9 mouse cellular contexts compared by ENCODE assay signal in genomic region chr4:52989248-52989647, GRCm38 (mm10). TPM values are rescaled to one million over a fixed set of nuclear protein-coding genes. Genes with fewer than 3 reads are reported as not detected.
DNase-seq lines count a peak whose midpoint lies in the region; ATAC-seq and TF ChIP-seq lines count a peak whose summit lies in the region.
"Had no signal": no experiment of that assay in that cellular context is flagged by ENCODE, and none has a peak within 500 bp of the region (broad histone marks: within the 10 kb centered on the region; RNA-seq: fewer than 3 reads in every experiment).

Nipsnap3a (plus strand) TSS chr4:52989272.

- 0 out of 2 replicates have a peak, but pooled peaks have one; percentile 4 for ATAC-seq in hindbrain, embryonic 12.5 days (ENCODE audit: low FRiP score)
- ATAC-seq in megakaryocyte progenitor cell, adult 5-6 weeks (replicated peaks; ENCODE audit: poor library complexity), result 0 out of 2 replicates have a peak, but pooled peaks have one; percentile 31
- no peak for ATAC-seq in erythroblast, adult 5-6 weeks (replicated peaks; ENCODE audit: low FRiP score, poor library complexity, severe bottlenecking)

- H3K27ac ChIP-seq in gastrocnemius, adult 2 months, result no peak within 1 kb of the TSS
- no peak within 1 kb of the TSS for H3K27ac ChIP-seq in hindbrain, embryonic 12.5 days

- intact Hi-C loops in gastrocnemius, adult 2 months (cut with DNase I), result no loop called here

- TF ChIP-seq CTCF in gastrocnemius, adult 2 months (IDR thresholded peaks at IDR 0.05), result no peak

- 42% methylated on average over 12 of the region's 12 CpGs for WGBS in hindbrain, embryonic 12.5 days

- H3K4me1 ChIP-seq in hindbrain, embryonic 12.5 days, result 0 out of 2 replicates have a peak, but pooled peaks cover 3% of the 10 kb centered on the region

- H3K9ac ChIP-seq in hindbrain, embryonic 12.5 days, result no peak within 1 kb of the TSS

- peak within 1 kb of the TSS; percentile 37 for H3K4me2 ChIP-seq in hindbrain, embryonic 12.5 days (replicated peaks)

- H3K4me3 ChIP-seq in gastrocnemius, adult 2 months, result peak within 1 kb of the TSS; percentile 49
- 0 out of 2 replicates have a peak within 1 kb of the TSS, but pooled peaks have one; percentile 12 for H3K4me3 ChIP-seq in hindbrain, embryonic 12.5 days

- H3K36me3 ChIP-seq in hindbrain, embryonic 12.5 days, result no peaks in the 10 kb centered on the region

- DNase-seq in gastrocnemius, adult 2 months, result no peak
- no peak for DNase-seq in gastrocnemius, postnatal 10 days
- peak; percentile 21 for DNase-seq in embryo, embryonic 10 days (ENCODE audit: low spot score)
- DNase-seq in Muller cell, postnatal 12 days (ENCODE audit: inconsistent ontology term), result no peak
- no peak for DNase-seq in right cerebral cortex, adult 18-20 months

- H3K9me3 ChIP-seq in hindbrain, embryonic 12.5 days (replicated peaks), result no peaks in the 10 kb centered on the region

- no peaks in the 10 kb centered on the region for H3K27me3 ChIP-seq in hindbrain, embryonic 12.5 days

RNA-seq across cellular contexts. Expression of gene Nipsnap3a, which starts in this region (rescaled TPM):
- total RNA-seq in gastrocnemius, adult 2 months (2021), result not detected
- total RNA-seq in gastrocnemius, postnatal 10 days (2021), result not detected
- polyA plus RNA-seq in hindbrain, embryonic 12.5 days (2016; fragmentation: Nextera tagmentation; extraction: Ambion mirVana), result not detected in 2 replicates
- total RNA-seq in megakaryocyte progenitor cell, adult 5-6 weeks (2015), result not detected in 2 replicates
- total RNA-seq in megakaryocyte progenitor cell, adult 5-6 weeks (2017), result not detected in 2 replicates
- total RNA-seq in erythroblast, adult 5-6 weeks (2015; ENCODE audit: low replicate concordance), result not detected in 2 replicates
- not detected in 2 replicates for total RNA-seq in erythroblast, adult 5-6 weeks (2017; ENCODE audit: low replicate concordance)
- polyA plus RNA-seq: C2C12 had no signal

Comparison
In these comparisons a context has a peak if more than half of its experiments do, and no peak if none do; other contexts are left out.
1. Peak in ATAC-seq, H3K4me3 ChIP-seq and H3K4me2 ChIP-seq in hindbrain, embryonic 12.5 days; RNA of the gene not detected or under 1 TPM.
2. Peak in ATAC-seq in megakaryocyte progenitor cell, adult 5-6 weeks; RNA of the gene not detected or under 1 TPM.